Mouse (Mus musculus): ENCODE results near the gene Pop4. TPM values are rescaled to one million over a fixed set of nuclear protein-coding genes. Genes with fewer than 3 reads are reported as not detected.
"Not testable (repeated sequence)": the region's sequence is repeated elsewhere in the genome, so short reads cannot be mapped to it uniquely, and the experiment has no call there.

Gene Pop4
- polyA plus RNA-seq (2015; fragmentation: Nextera tagmentation; extraction: Ambion mirVana) = 73.4 and 75.1 TPM in 2 replicates

DNA sequence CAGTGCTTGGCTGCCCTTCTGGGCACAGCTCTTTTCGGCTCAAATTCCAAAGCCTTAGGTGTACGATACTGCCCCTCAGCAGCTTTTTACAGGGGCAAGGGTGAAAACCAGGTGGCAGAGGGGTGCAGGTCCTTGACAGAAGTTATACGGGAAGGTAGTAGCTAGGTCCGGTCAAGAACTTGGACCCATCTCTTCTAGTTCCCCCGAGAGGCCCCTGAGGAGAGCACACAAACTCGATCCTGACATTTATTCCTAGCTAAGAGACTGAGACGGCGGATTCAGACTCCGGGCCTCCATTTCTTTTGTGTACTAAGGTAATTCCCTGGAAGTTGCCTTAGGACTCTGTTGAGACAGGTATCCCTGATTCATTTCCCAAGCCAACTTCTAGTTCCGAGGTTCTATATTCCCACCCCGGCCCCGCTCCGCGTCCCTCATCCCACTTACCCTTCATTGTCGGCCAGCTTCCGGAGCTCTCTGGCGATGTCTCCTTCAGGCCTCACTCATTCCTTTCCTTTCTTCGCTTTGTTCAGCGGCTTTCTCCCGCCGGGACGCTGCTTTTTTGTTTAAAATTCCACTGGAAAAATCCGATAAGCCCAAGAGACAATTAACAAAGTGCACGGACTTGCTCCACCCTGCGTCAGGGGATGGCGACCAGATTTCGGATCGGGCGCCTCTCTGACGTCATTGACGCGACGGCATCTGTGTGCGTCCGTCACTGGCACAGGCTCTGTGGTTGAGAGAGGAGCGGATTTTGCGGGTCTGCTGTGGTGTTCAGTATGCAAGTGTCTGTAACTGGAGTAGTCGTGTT is at the start of gene Pop4:
Gene Pop4, minus strand, starts transcription at position 721 of the 808 bp plus-strand sequence.
- peaks cover 18% of the 10 kb centered on the region for H3K4me1 ChIP-seq (replicated peaks)
- peak within 1 kb of the TSS; percentile 81 for H3K9ac ChIP-seq
- ATAC-seq (ENCODE audit: low FRiP score, low read depth) = peak; percentile 96
- peak within 1 kb of the TSS; percentile 87 for H3K27ac ChIP-seq (replicated peaks)
- H3K9me3 ChIP-seq = no peaks in the 10 kb centered on the region
- H3K27me3 ChIP-seq = no peaks in the 10 kb centered on the region
- H3K36me3 ChIP-seq = peaks cover 14% of the 10 kb centered on the region
- WGBS = under 1% methylated on average over 38 of the region's 38 CpGs
- H3K4me3 ChIP-seq = peak within 1 kb of the TSS; percentile 90
- H3K4me2 ChIP-seq = peak within 1 kb of the TSS; percentile 85

- Histone ChIP-seq H3K4me3 (no peak overlapping the region), H3K9ac (no peak overlapping the region), H3K9me3 (peaks cover 3% of the 10 kb centered on the region; the same call in 1 of the 2 replicates), H3K27me3 (no peaks in the 10 kb centered on the region), H3K36me3 (no peaks in the 10 kb centered on the region), H3K27ac (replicated peaks) (no peak overlapping the region), H3K4me1 (replicated peaks) (no peaks in the 10 kb centered on the region), H3K4me2 (no peak overlapping the region)
- ATAC-seq (ENCODE audit: low FRiP score, low read depth) = no peak
- WGBS = 90% methylated on average over 2 of the region's 2 CpGs
Observed at GRCm38 (mm10) chr7:38320641-38321040, 49.4 kb upstream of the Pop4 start.

GRCm38 (mm10) chr7:38282192-38282591 is 11.0 kb upstream of the Pop4 start:
- not testable (repeated sequence) for ATAC-seq (ENCODE audit: low FRiP score, low read depth); H3K4me3 ChIP-seq; H3K9me3 ChIP-seq; H3K4me1 ChIP-seq (replicated peaks); H3K27ac ChIP-seq (replicated peaks); H3K9ac ChIP-seq; H3K27me3 ChIP-seq; H3K4me2 ChIP-seq; H3K36me3 ChIP-seq
- 35% methylated on average over 4 of the region's 4 CpGs for WGBS

DNA sequence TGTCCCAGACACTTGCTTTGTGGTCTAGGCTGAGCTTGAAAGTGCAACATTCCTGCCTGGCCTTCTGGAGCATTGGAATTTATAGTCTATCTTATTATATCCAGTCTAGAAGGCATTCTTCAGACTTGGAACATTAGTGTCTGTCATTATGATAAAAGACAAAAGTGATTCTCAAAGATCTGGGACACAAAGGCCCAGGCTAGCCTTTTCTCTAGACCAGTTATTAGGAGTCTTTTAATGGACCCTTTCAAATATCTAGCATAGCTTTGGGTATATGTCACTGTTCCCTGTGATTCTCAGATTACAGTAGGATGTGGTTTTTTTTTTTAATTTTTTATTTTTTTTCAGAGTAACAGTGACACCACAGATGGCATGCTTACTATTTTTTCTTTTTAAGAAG is 1.3 kb upstream of the Pop4 start:
- Histone ChIP-seq H3K27me3 (no peaks in the 10 kb centered on the region), H3K4me1 (replicated peaks) (peaks cover 18% of the 10 kb centered on the region)
- ATAC-seq (ENCODE audit: low FRiP score, low read depth) = no peak

DNA sequence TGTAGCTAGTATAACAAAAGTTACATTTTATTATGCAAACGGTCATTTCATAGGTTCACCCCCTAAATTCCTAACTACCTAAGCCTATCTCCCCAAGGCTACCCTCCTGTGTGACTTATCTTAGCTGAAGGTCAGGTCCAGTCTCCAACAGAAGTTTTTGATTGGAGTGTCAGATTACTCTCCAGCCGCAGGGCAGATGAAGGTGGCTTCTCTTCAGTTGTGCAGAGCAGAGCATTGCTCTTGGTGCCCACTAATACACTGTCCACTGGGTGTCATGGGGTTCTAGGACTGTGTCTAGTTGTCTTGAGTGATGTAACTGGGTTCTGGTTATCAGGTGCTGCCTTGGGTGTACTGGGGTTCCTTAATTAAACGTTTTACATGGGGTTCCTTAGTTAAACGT is 636 bp upstream of the Pop4 start:
- WGBS = 12% methylated on average over 4 of the region's 4 CpGs
- Histone ChIP-seq H3K36me3 (peaks cover 5% of the 10 kb centered on the region; the same call in 1 of the 2 replicates), H3K27ac (replicated peaks) (no peak overlapping the region), H3K4me3 (peak overlapping the region; percentile 90), H3K27me3 (no peaks in the 10 kb centered on the region), H3K9ac (peak overlapping the region; percentile 81), H3K4me1 (replicated peaks) (peaks cover 18% of the 10 kb centered on the region), H3K9me3 (no peaks in the 10 kb centered on the region), H3K4me2 (peak overlapping the region; percentile 85)
- ATAC-seq (ENCODE audit: low FRiP score, low read depth) = peak; percentile 46

More for the DNA sequence above, 1.3 kb upstream of the Pop4 start:
- Histone ChIP-seq H3K4me3 (no peak overlapping the region), H3K9ac (no peak overlapping the region), H3K27ac (replicated peaks) (no peak overlapping the region), H3K36me3 (peaks cover 3% of the 10 kb centered on the region; the same call in 1 of the 2 replicates), H3K9me3 (no peaks in the 10 kb centered on the region), H3K4me2 (no peak overlapping the region)

DNA sequence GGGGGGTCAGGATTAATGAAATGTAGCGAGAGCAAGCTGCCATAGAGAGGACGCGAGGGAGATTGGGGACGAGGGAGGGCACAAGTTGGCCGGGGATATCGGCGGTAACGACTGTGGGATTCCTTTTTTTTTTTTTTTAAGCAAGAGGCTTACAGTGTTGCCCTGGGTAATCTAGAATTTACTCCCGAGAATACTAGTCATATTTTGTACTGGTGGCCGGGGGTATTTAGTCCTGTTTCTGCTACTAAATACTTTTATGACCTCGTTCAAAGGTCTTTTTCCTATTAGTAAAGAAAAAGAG is 238 bp upstream of the Pop4 start:
- WGBS = under 1% methylated on average over 11 of the region's 11 CpGs
- Histone ChIP-seq H3K9ac (peak overlapping the region; percentile 81), H3K27ac (replicated peaks) (peak overlapping the region; percentile 87), H3K36me3 (peaks cover 9% of the 10 kb centered on the region), H3K9me3 (no peaks in the 10 kb centered on the region), H3K4me2 (peak overlapping the region; percentile 85), H3K4me3 (peak overlapping the region; percentile 90), H3K4me1 (replicated peaks) (peaks cover 18% of the 10 kb centered on the region), H3K27me3 (no peaks in the 10 kb centered on the region)
- ATAC-seq (ENCODE audit: low FRiP score, low read depth) = no peak

- H3K36me3 ChIP-seq = peaks cover 52% of the 10 kb centered on the region
Observed at GRCm38 (mm10) chr7:38267006-38267680, 4.1 kb downstream of the Pop4 start.

DNA sequence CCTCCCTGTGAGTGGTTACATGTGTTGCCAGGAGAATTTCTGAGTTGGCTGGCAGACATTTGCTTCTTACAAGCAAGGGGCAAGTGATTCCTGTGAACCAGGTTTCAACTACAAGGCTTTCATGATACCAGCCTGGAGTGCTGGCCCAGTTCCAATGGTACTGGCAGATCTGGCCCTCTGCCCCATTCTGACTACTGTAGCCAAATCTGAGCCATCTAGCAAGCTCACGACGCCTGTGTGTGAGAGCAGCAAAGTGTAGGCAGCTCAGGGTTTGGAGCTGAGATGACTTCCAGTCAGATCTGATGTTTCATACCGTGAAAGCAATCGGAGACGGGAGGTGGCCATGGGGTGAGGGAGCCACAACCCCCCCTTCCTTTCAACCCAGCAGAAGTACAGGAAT is 8.8 kb downstream of the Pop4 start:
- Histone ChIP-seq H3K4me3 (no peak overlapping the region), H3K27me3 (no peaks in the 10 kb centered on the region), H3K4me1 (replicated peaks) (no peaks in the 10 kb centered on the region), H3K9ac (no peak overlapping the region), H3K27ac (replicated peaks) (no peak overlapping the region), H3K4me2 (no peak overlapping the region), H3K9me3 (no peaks in the 10 kb centered on the region), H3K36me3 (peaks cover 61% of the 10 kb centered on the region)
- no peak for ATAC-seq (ENCODE audit: low FRiP score, low read depth)
- WGBS = 80% methylated on average over 5 of the region's 5 CpGs

More at GRCm38 (mm10) chr7:38267006-38267680, 4.1 kb downstream of the Pop4 start:
- no peak overlapping the region for H3K9ac ChIP-seq
- H3K9me3 ChIP-seq = no peaks in the 10 kb centered on the region
- no peak overlapping the region for H3K4me3 ChIP-seq
- no peak overlapping the region for H3K27ac ChIP-seq (replicated peaks)
- no peaks in the 10 kb centered on the region for H3K27me3 ChIP-seq
- WGBS = 91% methylated on average over 8 of the region's 8 CpGs
- H3K4me1 ChIP-seq (replicated peaks) = peaks cover 18% of the 10 kb centered on the region
- ATAC-seq (ENCODE audit: low FRiP score, low read depth) = no peak
- no peak overlapping the region for H3K4me2 ChIP-seq

DNA sequence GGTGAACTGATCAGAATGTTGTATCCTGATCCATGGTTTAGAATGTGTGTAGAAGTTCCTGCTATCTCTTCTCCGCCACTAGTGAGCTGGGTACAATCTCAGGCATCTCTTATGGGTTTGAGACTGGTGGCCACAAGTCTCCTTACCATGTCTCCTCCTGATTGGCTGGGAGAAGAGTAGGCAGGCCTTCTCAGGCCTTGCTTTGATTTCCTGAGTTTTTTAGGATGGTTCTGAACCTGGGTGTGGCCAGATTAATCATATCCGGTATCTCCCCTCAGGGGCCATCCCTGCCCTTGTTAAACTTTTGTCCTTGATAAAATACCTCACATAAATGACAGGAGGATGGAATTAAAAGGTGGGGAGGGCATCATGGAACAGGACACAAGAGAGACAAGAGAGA is 11.6 kb downstream of the Pop4 start:
- 97% methylated on average over 2 of the region's 2 CpGs for WGBS
- no peak for ATAC-seq (ENCODE audit: low FRiP score, low read depth)
- Histone ChIP-seq H3K36me3 (peaks cover 38% of the 10 kb centered on the region), H3K27me3 (no peaks in the 10 kb centered on the region), H3K9me3 (no peaks in the 10 kb centered on the region), H3K9ac (no peak overlapping the region), H3K4me1 (replicated peaks) (no peaks in the 10 kb centered on the region), H3K4me3 (no peak overlapping the region), H3K4me2 (no peak overlapping the region), H3K27ac (replicated peaks) (no peak overlapping the region)

DNA sequence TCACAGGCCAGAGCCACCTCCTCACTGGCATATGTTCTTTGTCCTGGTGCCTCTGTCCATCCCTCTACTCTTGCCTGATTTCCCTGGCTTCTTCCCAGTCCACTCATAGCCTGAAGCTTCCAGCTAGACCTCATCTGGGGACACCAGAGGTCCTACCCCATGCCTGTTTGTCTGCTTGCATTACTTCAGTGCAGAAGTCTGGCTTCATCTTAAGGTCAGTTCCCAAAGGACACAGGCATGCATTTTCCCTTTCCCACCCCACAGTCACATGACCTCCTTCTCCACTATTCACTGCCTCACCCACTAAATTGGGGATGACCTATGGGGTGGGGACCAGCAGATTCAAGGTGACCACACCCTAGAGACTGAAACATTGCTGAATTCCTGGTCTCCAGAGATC is 17.8 kb downstream of the Pop4 start:
- Histone ChIP-seq H3K9ac (no peak overlapping the region), H3K4me3 (no peak overlapping the region), H3K9me3 (no peaks in the 10 kb centered on the region), H3K27ac (replicated peaks) (no peak overlapping the region), H3K4me1 (replicated peaks) (peaks cover 4% of the 10 kb centered on the region; the same call in 1 of the 2 replicates), H3K4me2 (no peak overlapping the region), H3K36me3 (no peaks in the 10 kb centered on the region), H3K27me3 (no peaks in the 10 kb centered on the region)
- ATAC-seq (ENCODE audit: low FRiP score, low read depth) = no peak

DNA sequence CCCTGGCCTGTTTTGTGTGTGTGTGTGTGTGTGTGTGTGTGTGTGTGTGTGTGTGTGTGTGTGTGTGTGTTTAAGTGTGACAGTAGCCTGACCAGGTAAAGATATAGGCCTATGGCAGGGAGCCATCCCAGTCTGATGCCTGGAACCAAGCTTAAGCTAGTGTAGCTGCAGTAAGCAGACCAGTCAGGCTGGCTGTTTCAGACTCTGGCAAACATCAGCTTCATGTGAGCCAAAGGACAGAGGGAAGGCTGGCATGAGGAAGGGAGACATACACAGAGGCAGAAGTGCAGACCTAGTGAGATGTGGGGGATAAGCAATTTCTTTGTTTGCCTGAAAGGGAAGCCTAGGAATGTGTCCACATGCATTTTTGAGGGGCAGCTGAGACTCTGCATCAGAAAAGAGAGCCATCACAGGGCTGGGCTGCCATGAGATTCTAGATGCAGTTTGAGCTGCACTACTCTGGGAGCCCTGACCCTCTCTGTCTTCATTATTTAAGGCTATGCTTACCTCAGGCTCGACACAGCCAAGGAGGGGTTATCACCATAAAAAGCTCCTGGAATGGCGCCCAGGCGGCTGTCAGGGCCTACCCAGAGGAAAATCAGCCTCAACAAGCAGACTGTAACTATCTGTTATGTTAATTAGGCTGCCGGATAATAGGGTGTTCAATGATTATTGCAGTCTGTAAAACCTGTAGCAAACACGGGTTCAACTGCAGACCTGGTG is 19.6 kb downstream of the Pop4 start:
- Histone ChIP-seq H3K36me3 (no peaks in the 10 kb centered on the region), H3K4me2 (no peak overlapping the region), H3K9me3 (no peaks in the 10 kb centered on the region), H3K9ac (no peak overlapping the region), H3K4me3 (no peak overlapping the region), H3K4me1 (replicated peaks) (peaks cover 4% of the 10 kb centered on the region; the same call in 1 of the 2 replicates), H3K27ac (replicated peaks) (peak overlapping the region; percentile 31; the same call in 1 of the 2 replicates), H3K27me3 (no peaks in the 10 kb centered on the region)
- ATAC-seq (ENCODE audit: low FRiP score, low read depth) = peak; percentile 63; the same call in 1 of the 2 replicates
- 46% methylated on average over 5 of the region's 5 CpGs for WGBS

GRCm38 (mm10) chr7:38242417-38242816 is 28.8 kb downstream of the Pop4 start:
- ATAC-seq (ENCODE audit: low FRiP score, low read depth) = no peak

More at GRCm38 (mm10) chr7:38242417-38242816, 28.8 kb downstream of the Pop4 start:
- Histone ChIP-seq H3K4me3 (no peak overlapping the region), H3K9ac (no peak overlapping the region), H3K27ac (replicated peaks) (no peak overlapping the region), H3K36me3 (no peaks in the 10 kb centered on the region), H3K9me3 (no peaks in the 10 kb centered on the region), H3K4me2 (no peak overlapping the region), H3K4me1 (replicated peaks) (no peaks in the 10 kb centered on the region), H3K27me3 (no peaks in the 10 kb centered on the region)
- 92% methylated on average over 4 of the region's 4 CpGs for WGBS
